Mouse (Mus musculus): Measurements from ENCODE around the gene Ntrk3. TPM values are rescaled to one million over a fixed set of nuclear protein-coding genes. Genes with fewer than 3 reads are reported as not detected.

Ntrk3 gene
- polyA plus RNA-seq, 1 experiment: 6.1 TPM

DNA sequence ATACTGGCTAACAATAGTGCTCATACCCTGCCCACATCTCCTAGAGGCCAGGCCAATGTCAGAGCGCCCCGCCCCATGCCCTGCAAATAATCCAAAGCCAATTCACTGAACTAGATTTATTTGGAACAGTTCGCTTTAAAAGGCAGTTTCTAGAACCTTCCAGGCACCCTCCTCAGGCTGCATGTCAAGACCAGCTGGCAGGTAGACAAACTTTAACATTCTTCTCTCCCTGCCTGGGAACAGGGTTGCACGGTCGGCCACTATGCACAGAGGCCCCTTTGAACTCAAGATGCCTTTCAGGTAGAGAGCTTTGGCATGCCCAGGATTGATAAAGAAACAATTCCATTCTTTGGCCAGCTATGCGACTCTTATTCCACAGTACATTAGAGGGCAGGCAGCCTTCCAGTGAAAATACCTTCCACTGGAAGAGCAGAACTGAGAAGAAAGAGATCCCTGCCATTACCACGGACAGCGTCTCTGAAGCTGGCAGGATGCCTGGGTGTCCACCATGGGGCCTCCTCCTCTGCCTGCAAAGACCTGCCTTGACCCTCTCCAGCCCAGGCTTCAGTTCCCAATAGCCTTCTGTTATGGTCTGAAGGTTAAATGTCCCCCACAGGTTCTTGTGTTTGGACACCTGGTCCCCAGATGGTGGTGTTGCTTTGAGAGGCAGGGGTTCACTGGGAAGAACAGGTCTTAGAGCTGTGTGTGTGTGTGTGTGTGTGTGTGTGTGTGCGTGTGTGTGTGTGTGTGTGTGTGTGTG is 298.3 kb downstream of the Ntrk3 start:
- no peaks in the 10 kb centered on the region for H3K4me1 ChIP-seq (ENCODE audit: control insufficient read depth, insufficient read depth, low read length)
- 63% methylated on average over 9 of the region's 9 CpGs for WGBS
- no peak for DNase-seq
- no peak overlapping the region for H3K4me3 ChIP-seq (replicated peaks; ENCODE audit: extremely low read depth, low read depth, low read length)
- no peak for TF ChIP-seq POLR2A (IDR thresholded peaks at IDR 0.05; ENCODE audit: borderline replicate concordance, extremely low read depth, low read depth, low read length)
- TF ChIP-seq CTCF (IDR thresholded peaks at IDR 0.05; ENCODE audit: insufficient read depth, low read length): no peak

DNA sequence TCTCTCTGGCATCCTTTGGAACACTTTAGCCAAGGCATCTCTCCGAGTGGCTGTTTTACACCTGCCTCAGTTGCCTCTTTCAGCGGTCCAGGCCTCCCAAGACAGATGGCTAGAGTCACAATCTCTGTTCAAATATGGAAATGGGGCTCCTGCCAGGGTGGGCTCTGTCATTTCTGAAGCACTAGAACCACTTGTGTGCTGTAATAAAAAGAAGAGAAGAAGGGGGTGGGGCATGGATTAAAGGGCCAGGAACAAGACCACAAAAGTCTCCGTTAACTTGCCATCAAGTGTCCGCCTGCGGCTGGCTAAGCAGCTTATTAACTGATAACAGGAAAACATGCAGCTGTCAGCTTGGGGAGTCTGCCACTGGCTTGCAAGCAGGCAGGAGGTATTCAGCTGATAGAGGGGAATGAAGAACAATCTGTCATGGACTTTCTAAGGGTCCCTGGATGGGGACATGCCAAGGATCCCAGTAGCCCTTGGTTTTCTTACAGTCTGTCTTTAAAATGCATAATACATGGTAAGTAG is 304.1 kb downstream of the Ntrk3 start:
- 39% methylated on average over 5 of the region's 5 CpGs for WGBS
- DNase-seq: no peak
- TF ChIP-seq CTCF (IDR thresholded peaks at IDR 0.05; ENCODE audit: insufficient read depth, low read length) (no peak), POLR2A (IDR thresholded peaks at IDR 0.05; ENCODE audit: borderline replicate concordance, extremely low read depth, low read depth, low read length) (no peak)
- H3K4me3 ChIP-seq (replicated peaks; ENCODE audit: extremely low read depth, low read depth, low read length): no peak overlapping the region
- H3K4me1 ChIP-seq (ENCODE audit: control insufficient read depth, insufficient read depth, low read length): no peaks in the 10 kb centered on the region

DNA sequence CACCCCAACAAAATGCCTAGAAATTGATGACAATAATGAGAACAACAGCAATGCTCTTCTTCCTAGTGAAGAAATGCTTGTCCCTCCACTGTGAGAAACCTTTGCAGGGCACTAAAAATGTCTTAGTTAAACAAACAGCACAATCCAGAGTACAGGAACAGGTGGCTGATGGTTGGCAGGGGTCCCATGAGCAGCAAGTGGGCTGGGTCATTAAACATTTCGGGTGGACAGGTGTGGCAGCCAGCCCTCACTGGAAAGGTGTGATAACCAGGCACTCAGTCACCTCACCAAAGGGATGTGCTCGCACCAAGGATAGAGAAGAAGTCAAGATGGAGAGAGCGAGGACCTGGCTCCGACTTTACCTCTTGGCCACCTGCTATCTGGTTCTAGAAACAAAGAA is 306.2 kb downstream of the Ntrk3 start:
- Histone ChIP-seq H3K4me1 (ENCODE audit: control insufficient read depth, insufficient read depth, low read length) (no peaks in the 10 kb centered on the region), H3K4me3 (replicated peaks; ENCODE audit: extremely low read depth, low read depth, low read length) (no peak overlapping the region)
- WGBS: 73% methylated on average over 4 of the region's 4 CpGs
- DNase-seq: no peak
- TF ChIP-seq POLR2A (IDR thresholded peaks at IDR 0.05; ENCODE audit: borderline replicate concordance, extremely low read depth, low read depth, low read length): no peak
- no peak for TF ChIP-seq CTCF (IDR thresholded peaks at IDR 0.05; ENCODE audit: insufficient read depth, low read length)

DNA sequence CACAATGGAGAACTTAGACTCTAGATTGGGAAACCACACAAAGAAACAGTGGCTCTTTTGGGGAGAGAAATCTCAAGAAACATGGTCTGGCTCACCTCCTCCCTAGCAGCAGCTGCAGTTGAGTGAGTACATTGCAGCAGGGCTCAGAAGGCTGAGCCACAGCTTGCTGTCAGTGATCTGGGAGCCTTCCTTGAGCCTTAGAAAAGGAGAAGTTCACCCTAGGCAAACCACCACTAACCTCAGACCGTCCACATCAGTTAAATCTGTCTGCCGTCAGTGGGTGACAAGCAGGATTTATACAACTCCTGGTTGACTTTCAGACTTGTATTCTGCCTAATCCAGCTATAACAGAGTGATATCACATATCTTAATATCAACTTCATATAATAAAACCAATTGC is 325.6 kb downstream of the Ntrk3 start:
- Histone ChIP-seq H3K4me3 (replicated peaks; ENCODE audit: extremely low read depth, low read depth, low read length) (no peak overlapping the region), H3K4me1 (ENCODE audit: control insufficient read depth, insufficient read depth, low read length) (no peaks in the 10 kb centered on the region)
- TF ChIP-seq CTCF (IDR thresholded peaks at IDR 0.05; ENCODE audit: insufficient read depth, low read length) (no peak), POLR2A (IDR thresholded peaks at IDR 0.05; ENCODE audit: borderline replicate concordance, extremely low read depth, low read depth, low read length) (no peak)
- no peak for DNase-seq
- WGBS: 85% methylated on average over 2 of the region's 2 CpGs

DNA sequence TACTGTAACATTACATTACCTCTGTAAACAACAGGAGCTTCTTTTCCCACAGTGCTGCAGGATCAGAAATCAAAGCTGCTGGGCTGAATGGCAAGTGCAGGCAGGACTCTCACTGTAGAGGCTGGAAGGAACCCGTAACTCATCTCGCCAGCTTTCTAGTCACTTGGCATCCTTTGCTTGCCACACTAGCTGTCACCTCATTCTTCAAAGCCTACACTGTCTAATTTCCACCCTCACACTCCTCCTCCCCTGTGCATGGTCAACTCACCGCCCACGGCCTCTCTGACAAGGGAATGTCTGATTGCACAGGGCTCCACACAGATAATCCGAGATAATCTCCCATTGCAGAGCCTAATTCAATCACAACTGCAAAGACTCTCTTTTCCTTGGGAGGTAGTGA is 327.8 kb downstream of the Ntrk3 start:
- no peak for DNase-seq
- H3K4me3 ChIP-seq (replicated peaks; ENCODE audit: extremely low read depth, low read depth, low read length): no peak overlapping the region
- no peaks in the 10 kb centered on the region for H3K4me1 ChIP-seq (ENCODE audit: control insufficient read depth, insufficient read depth, low read length)
- no peak for TF ChIP-seq POLR2A (IDR thresholded peaks at IDR 0.05; ENCODE audit: borderline replicate concordance, extremely low read depth, low read depth, low read length)
- TF ChIP-seq CTCF (IDR thresholded peaks at IDR 0.05; ENCODE audit: insufficient read depth, low read length): no peak
- 52% methylated on average over 5 of the region's 5 CpGs for WGBS

DNA sequence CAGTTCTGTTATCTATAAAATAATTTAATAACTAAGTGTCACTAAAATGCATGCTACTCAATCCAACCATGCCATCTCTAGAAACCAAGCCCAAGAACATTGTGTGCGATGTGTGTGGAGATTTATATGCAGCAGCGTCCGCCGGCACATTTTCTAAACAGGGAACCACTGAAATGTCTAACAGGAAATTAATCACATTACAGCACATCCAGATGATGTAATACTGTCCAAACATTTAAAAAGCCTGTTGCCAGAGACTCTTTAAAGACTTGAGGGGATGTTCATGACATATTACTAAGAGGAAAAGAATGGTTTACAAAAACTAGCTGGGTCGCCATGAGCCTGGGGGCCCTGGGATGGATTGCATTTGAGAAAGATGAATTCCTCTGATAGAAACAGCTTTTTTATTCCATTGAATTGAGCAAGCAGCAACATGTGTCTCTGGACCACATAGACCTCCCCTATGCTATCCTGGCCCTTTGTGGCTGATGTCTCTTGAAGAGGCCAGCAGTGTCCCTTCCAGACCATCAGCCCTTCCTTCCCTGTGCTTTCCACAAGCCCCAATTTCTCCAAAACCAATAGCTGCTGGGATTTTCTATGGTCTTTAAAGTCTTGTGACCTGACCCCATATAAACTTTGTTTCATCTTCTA is 331.0 kb downstream of the Ntrk3 start:
- no peak for TF ChIP-seq POLR2A (IDR thresholded peaks at IDR 0.05; ENCODE audit: borderline replicate concordance, extremely low read depth, low read depth, low read length)
- no peak for TF ChIP-seq CTCF (IDR thresholded peaks at IDR 0.05; ENCODE audit: insufficient read depth, low read length)
- H3K4me3 ChIP-seq (replicated peaks; ENCODE audit: extremely low read depth, low read depth, low read length): no peak overlapping the region
- no peak for DNase-seq
- WGBS: 29% methylated on average over 5 of the region's 5 CpGs
- no peaks in the 10 kb centered on the region for H3K4me1 ChIP-seq (ENCODE audit: control insufficient read depth, insufficient read depth, low read length)

DNA sequence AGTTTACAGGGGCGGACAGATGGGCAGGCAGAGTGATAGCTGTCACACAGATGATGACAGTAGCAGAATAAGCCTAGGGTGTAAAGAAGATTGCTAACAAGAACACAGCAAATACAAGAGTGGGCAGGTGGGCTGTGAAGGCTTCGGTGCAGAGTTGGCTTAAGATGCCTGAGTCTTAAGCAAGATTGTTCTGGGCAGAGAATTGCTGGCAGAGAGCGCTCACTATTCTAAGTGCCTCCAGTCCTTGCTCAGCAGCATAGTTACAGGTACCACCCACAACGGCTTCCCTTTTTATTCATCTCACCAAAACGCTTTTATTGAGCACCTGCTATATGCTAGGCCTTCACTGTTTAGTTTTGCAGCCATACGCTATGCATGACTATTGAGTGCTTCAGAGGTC is 333.3 kb downstream of the Ntrk3 start:
- H3K4me1 ChIP-seq (ENCODE audit: control insufficient read depth, insufficient read depth, low read length): no peaks in the 10 kb centered on the region
- TF ChIP-seq CTCF (IDR thresholded peaks at IDR 0.05; ENCODE audit: insufficient read depth, low read length) (no peak), POLR2A (IDR thresholded peaks at IDR 0.05; ENCODE audit: borderline replicate concordance, extremely low read depth, low read depth, low read length) (no peak)
- H3K4me3 ChIP-seq (replicated peaks; ENCODE audit: extremely low read depth, low read depth, low read length): no peak overlapping the region
- 94% methylated on average over 6 of the region's 6 CpGs for WGBS
- no peak for DNase-seq

DNA sequence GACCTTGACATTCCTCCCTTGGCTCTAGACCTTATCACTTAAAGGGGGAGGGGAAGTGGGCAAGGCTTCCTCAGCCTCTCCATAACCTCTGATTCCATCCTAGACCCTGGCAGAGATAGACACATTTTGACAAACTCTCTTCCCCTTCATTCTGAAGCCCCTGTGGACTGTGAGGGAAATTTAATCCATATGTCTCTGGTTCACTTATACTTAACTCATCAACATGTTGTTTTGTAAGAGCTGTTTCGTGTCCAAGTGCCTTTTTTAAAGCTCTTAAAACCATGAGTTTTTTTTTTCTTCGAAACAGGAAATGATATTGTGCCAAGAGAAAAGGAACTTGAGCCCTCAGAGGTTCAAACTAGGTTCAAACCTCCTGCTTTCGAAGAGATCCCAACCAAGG is 335.3 kb downstream of the Ntrk3 start:
- DNase-seq: no peak
- TF ChIP-seq CTCF (IDR thresholded peaks at IDR 0.05; ENCODE audit: insufficient read depth, low read length) (no peak), POLR2A (IDR thresholded peaks at IDR 0.05; ENCODE audit: borderline replicate concordance, extremely low read depth, low read depth, low read length) (no peak)
- Histone ChIP-seq H3K4me3 (replicated peaks; ENCODE audit: extremely low read depth, low read depth, low read length) (no peak overlapping the region), H3K4me1 (ENCODE audit: control insufficient read depth, insufficient read depth, low read length) (no peaks in the 10 kb centered on the region)
- WGBS: 36% methylated on average over 3 of the region's 3 CpGs

DNA sequence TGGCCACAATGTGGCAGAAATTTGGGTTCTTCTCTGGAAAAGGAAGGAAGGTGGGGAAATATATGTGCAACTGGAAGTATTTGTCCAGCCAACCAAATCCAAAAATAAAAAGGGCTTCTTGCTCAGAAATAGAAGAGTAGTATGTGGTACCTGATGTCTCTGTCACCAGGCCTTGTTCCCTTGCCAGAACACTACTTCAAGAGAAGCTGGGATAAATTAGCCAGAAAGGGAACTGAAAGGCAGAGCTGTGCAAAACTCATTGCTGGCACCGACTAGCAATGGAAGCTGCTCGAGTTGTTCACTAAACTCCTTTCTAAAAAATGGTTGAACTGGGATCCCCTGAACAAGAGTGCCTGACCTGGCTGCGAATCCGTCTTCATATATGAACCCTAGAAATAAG is 337.6 kb downstream of the Ntrk3 start:
- 83% methylated on average over 4 of the region's 4 CpGs for WGBS
- no peak for DNase-seq

DNA sequence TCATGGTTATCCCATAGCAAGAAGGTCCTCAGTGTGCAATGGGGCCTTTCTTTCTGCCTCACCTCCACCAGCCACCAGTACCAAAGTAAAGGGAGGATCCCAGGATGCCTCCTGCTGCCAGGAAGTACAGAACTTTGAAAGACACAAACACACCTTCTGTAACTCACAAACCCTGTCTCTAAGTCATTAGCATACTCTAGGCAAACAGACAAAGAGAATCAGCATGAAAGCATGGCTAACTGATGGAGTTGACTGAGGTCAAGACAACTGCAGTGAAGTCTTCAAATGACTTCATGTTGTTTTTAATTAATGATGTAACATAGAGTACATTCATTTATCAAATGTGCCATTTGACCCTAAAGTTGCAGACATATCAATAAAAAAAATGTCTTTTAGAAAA is 339.4 kb downstream of the Ntrk3 start:
- TF ChIP-seq CTCF (IDR thresholded peaks at IDR 0.05; ENCODE audit: insufficient read depth, low read length): no peak
- no peak for TF ChIP-seq POLR2A (IDR thresholded peaks at IDR 0.05; ENCODE audit: borderline replicate concordance, extremely low read depth, low read depth, low read length)
- Histone ChIP-seq H3K4me3 (replicated peaks; ENCODE audit: extremely low read depth, low read depth, low read length) (no peak overlapping the region), H3K4me1 (ENCODE audit: control insufficient read depth, insufficient read depth, low read length) (no peaks in the 10 kb centered on the region)
- no peak for DNase-seq

More for the DNA sequence above, 337.6 kb downstream of the Ntrk3 start:
- no peak overlapping the region for H3K4me3 ChIP-seq (replicated peaks; ENCODE audit: extremely low read depth, low read depth, low read length)
- TF ChIP-seq CTCF (IDR thresholded peaks at IDR 0.05; ENCODE audit: insufficient read depth, low read length) (no peak), POLR2A (IDR thresholded peaks at IDR 0.05; ENCODE audit: borderline replicate concordance, extremely low read depth, low read depth, low read length) (no peak)
- no peaks in the 10 kb centered on the region for H3K4me1 ChIP-seq (ENCODE audit: control insufficient read depth, insufficient read depth, low read length)

Data from lung, adult 2 months (tissue).